Mouse (Mus musculus): ENCODE measurements around the gene Fez2.

The Fez2 gene

GRCm38 (mm10) chr17:78368481-78368880 is 49.5 kb downstream of the Fez2 start:
- in situ Hi-C loops (cut with MboI, MseI) = no loop called here

- in situ Hi-C loops (cut with MboI, MseI) = no loop called here
Measured at GRCm38 (mm10) chr17:78366070-78366469, 51.9 kb downstream of the Fez2 start.

- in situ Hi-C loops (cut with MboI, MseI) = no loop called here
Measured at GRCm38 (mm10) chr17:78364555-78365302, 53.2 kb downstream of the Fez2 start.

GRCm38 (mm10) chr17:78361939-78362728 is 55.8 kb downstream of the Fez2 start:
- in situ Hi-C loops (cut with MboI, MseI) = no loop called here

- in situ Hi-C loops (cut with MboI, MseI) = no loop called here
Measured at GRCm38 (mm10) chr17:78358251-78358726, 59.7 kb downstream of the Fez2 start.

GRCm38 (mm10) chr17:78357753-78358152 is 60.2 kb downstream of the Fez2 start:
- in situ Hi-C loops (cut with MboI, MseI) = no loop called here

GRCm38 (mm10) chr17:78355611-78356010 is 62.3 kb downstream of the Fez2 start:
- in situ Hi-C loops (cut with MboI, MseI) = no loop called here

GRCm38 (mm10) chr17:78354871-78355270 is 63.1 kb downstream of the Fez2 start:
- in situ Hi-C loops (cut with MboI, MseI) = no loop called here

GRCm38 (mm10) chr17:78354411-78354810 is 63.5 kb downstream of the Fez2 start:
- in situ Hi-C loops (cut with MboI, MseI) = no loop called here

GRCm38 (mm10) chr17:78352500-78352855 is 65.5 kb downstream of the Fez2 start:
- in situ Hi-C loops (cut with MboI, MseI) = no loop called here

GRCm38 (mm10) chr17:78351676-78352499 is 66.1 kb downstream of the Fez2 start:
- in situ Hi-C loops (cut with MboI, MseI) = no loop called here

- in situ Hi-C loops (cut with MboI, MseI) = no loop called here
Measured at GRCm38 (mm10) chr17:78347111-78347801, 70.7 kb downstream of the Fez2 start.

- in situ Hi-C loops (cut with MboI, MseI) = no loop called here
Measured at GRCm38 (mm10) chr17:78343688-78344087, 74.3 kb downstream of the Fez2 start.

GRCm38 (mm10) chr17:78335250-78335649 is 82.7 kb downstream of the Fez2 start:
- in situ Hi-C loops (cut with MboI, MseI) = no loop called here

GRCm38 (mm10) chr17:78333275-78333674 is 84.7 kb downstream of the Fez2 start:
- in situ Hi-C loops (cut with MboI, MseI) = no loop called here

- in situ Hi-C loops (cut with MboI, MseI) = no loop called here
Measured at GRCm38 (mm10) chr17:78331438-78331837, 86.5 kb downstream of the Fez2 start.

GRCm38 (mm10) chr17:78328287-78328686 is 89.7 kb downstream of the Fez2 start:
- in situ Hi-C loops (cut with MboI, MseI) = no loop called here

GRCm38 (mm10) chr17:78327187-78327586 is 90.8 kb downstream of the Fez2 start:
- in situ Hi-C loops (cut with MboI, MseI) = no loop called here

- in situ Hi-C loops (cut with MboI, MseI) = no loop called here
Measured at GRCm38 (mm10) chr17:78326381-78326780, 91.6 kb downstream of the Fez2 start.

- in situ Hi-C loops (cut with MboI, MseI) = no loop called here
Measured at GRCm38 (mm10) chr17:78325761-78326332, 92.1 kb downstream of the Fez2 start.

All from T-helper 1 cell (primary cell).